In genomic region chr15:84135472-84135871, GRCm38 (mm10) we compare ENCODE assay signal across 9 mouse cellular contexts. TPM values are rescaled to one million over a fixed set of nuclear protein-coding genes. Genes with fewer than 3 reads are reported as not detected.
DNase-seq lines count a peak whose midpoint lies in the region; ATAC-seq and TF ChIP-seq lines count a peak whose summit lies in the region.
"Had no signal": no experiment of that assay in that cellular context is flagged by ENCODE, and none has a peak within 500 bp of the region (broad histone marks: within the 10 kb centered on the region; RNA-seq: fewer than 3 reads in every experiment).

No protein-coding gene starts in this region.

- peak; percentile 52 for TF ChIP-seq CTCF in heart, postnatal 0 days (IDR thresholded peaks at IDR 0.05; ENCODE audit: low read depth)
- TF ChIP-seq CTCF in thymus, adult 2 months (IDR thresholded peaks at IDR 0.05; ENCODE audit: borderline replicate concordance, control insufficient read depth, extremely low read depth, insufficient read depth, low read length, poor library complexity), result peak; percentile 20; the same call in 1 of the 2 replicates

- TF ChIP-seq POLR2A in thymus, adult 2 months (IDR thresholded peaks at IDR 0.05; ENCODE audit: control insufficient read depth, extremely low read depth, insufficient read depth, low read length, poor library complexity), result no peak

- H3K4me3 ChIP-seq in heart, postnatal 0 days (ENCODE audit: low read depth, low read length), result no peak overlapping the region
- H3K4me3 ChIP-seq in heart, embryonic 11.5 days (ENCODE audit: low read depth, low read length), result no peak overlapping the region
- H3K4me3 ChIP-seq in thymus, adult 2 months (ENCODE audit: control insufficient read depth, insufficient read depth, low read length), result no peak overlapping the region

- no peaks in the 10 kb centered on the region for H3K36me3 ChIP-seq in heart, postnatal 0 days (replicated peaks; ENCODE audit: control insufficient read depth, insufficient read depth, low read length)
- H3K36me3 ChIP-seq in heart, embryonic 11.5 days (ENCODE audit: control insufficient read depth, insufficient read depth, low read length), result no peaks in the 10 kb centered on the region
- H3K36me3 ChIP-seq in thymus, adult 2 months (ENCODE audit: control insufficient read depth, insufficient read depth, low read length), result no peaks in the 10 kb centered on the region

- H3K27ac ChIP-seq in heart, postnatal 0 days (ENCODE audit: low read depth), result no peak overlapping the region
- no peak overlapping the region for H3K27ac ChIP-seq in heart, embryonic 11.5 days (ENCODE audit: low read depth, low read length)
- no peak overlapping the region for H3K27ac ChIP-seq in thymus, adult 2 months (ENCODE audit: control insufficient read depth, insufficient read depth, low read length)

- no peaks in the 10 kb centered on the region for H3K9me3 ChIP-seq in heart, postnatal 0 days (replicated peaks; ENCODE audit: control insufficient read depth, low read length)
- peaks cover 2% of the 10 kb centered on the region; the same call in 1 of the 2 replicates for H3K9me3 ChIP-seq in heart, embryonic 11.5 days (replicated peaks; ENCODE audit: control insufficient read depth, low read length)

- WGBS in heart, postnatal 0 days, result 87% methylated on average over 5 of the region's 5 CpGs
- WGBS in heart, embryonic 11.5 days (ENCODE audit: insufficient replicate concordance), result 82% methylated on average over 5 of the region's 5 CpGs
- WGBS in thymus, adult 2 months, result 89% methylated on average over 5 of the region's 5 CpGs

- no peaks in the 10 kb centered on the region for H3K27me3 ChIP-seq in heart, postnatal 0 days (ENCODE audit: control insufficient read depth, insufficient read depth, low read length)
- no peaks in the 10 kb centered on the region for H3K27me3 ChIP-seq in heart, embryonic 11.5 days (ENCODE audit: control insufficient read depth, insufficient read depth, low read length)
- H3K27me3 ChIP-seq in thymus, adult 2 months (ENCODE audit: control insufficient read depth, insufficient read depth, low read length), result no peaks in the 10 kb centered on the region

- H3K4me1 ChIP-seq in heart, postnatal 0 days (ENCODE audit: control insufficient read depth, insufficient read depth), result peaks cover 17% of the 10 kb centered on the region
- no peaks in the 10 kb centered on the region for H3K4me1 ChIP-seq in heart, embryonic 11.5 days (ENCODE audit: control insufficient read depth, insufficient read depth, low read length)
- H3K4me1 ChIP-seq in thymus, adult 2 months (replicated peaks; ENCODE audit: control insufficient read depth, insufficient read depth, low read length), result no peaks in the 10 kb centered on the region

- no peak overlapping the region for H3K9ac ChIP-seq in heart, postnatal 0 days (replicated peaks; ENCODE audit: low read depth, low read length)
- H3K9ac ChIP-seq in heart, embryonic 11.5 days (ENCODE audit: low read depth, low read length), result no peak overlapping the region

- no peak for DNase-seq in heart, postnatal 0 days (ENCODE audit: low spot score)
- peak; percentile 56 for DNase-seq in thymus, adult 2 months
- no peak for DNase-seq in thymus, adult 18-20 months
- DNase-seq in retina, embryonic 14.5 days (ENCODE audit: low spot score), result peak; percentile 61
- no peak for DNase-seq in right cerebral cortex, postnatal 25 days
- DNase-seq in heart, adult 8-10 months (ENCODE audit: low spot score), result no peak

- no peak for ATAC-seq in heart, postnatal 0 days (ENCODE audit: insufficient read depth, low read depth)
- ATAC-seq in heart, embryonic 11.5 days (replicated peaks; ENCODE audit: insufficient number of reproducible peaks, low FRiP score, low TSS enrichment), result no peak
- 0 out of 2 replicates have a peak, but pooled peaks have one; percentile 65 for ATAC-seq in erythroblast, adult 5-6 weeks (replicated peaks; ENCODE audit: low FRiP score, poor library complexity, severe bottlenecking)

- TF ChIP-seq EP300 in heart, postnatal 0 days (IDR thresholded peaks at IDR 0.05; ENCODE audit: low read depth), result no peak

- H3K4me2 ChIP-seq in heart, postnatal 0 days (ENCODE audit: low read depth, low read length), result no peak overlapping the region
- no peak overlapping the region for H3K4me2 ChIP-seq in heart, embryonic 11.5 days

RNA-seq across cellular contexts. Expression of gene Pnpla5, which starts 12.5 kb away (rescaled TPM):
- total RNA-seq in heart, postnatal 0 days (2014; rRNA removed; ENCODE audit: low replicate concordance), result not detected in 2 replicates
- not detected in 2 replicates for polyA plus RNA-seq in heart, postnatal 0 days (2015; fragmentation: Nextera tagmentation; extraction: Ambion mirVana)
- polyA plus RNA-seq in heart, embryonic 11.5 days (2014; fragmentation: Nextera tagmentation; extraction: Ambion mirVana), result not detected in 2 replicates
- polyA plus RNA-seq in thymus, adult 2 months (2012; rRNA removed), result 0.08 and 0.13 TPM in 2 replicates
- total RNA-seq in erythroblast, adult 5-6 weeks (2015; ENCODE audit: low replicate concordance), result not detected in 2 replicates
- total RNA-seq in erythroblast, adult 5-6 weeks (2017; ENCODE audit: low replicate concordance), result not detected in 2 replicates
- total RNA-seq in heart, adult 8-10 months (2022), result not detected
- total RNA-seq: layer of hippocampus, postnatal 25 days had no signal

RNA-seq across cellular contexts. Expression of gene Sult4a1, which starts 29.9 kb away (rescaled TPM):
- total RNA-seq in heart, postnatal 0 days (2014; rRNA removed; ENCODE audit: low replicate concordance), result 0.46 TPM in 1 of 2 replicates, not detected in the other
- 0.18 and 0.29 TPM in 2 replicates for polyA plus RNA-seq in heart, postnatal 0 days (2015; fragmentation: Nextera tagmentation; extraction: Ambion mirVana)
- polyA plus RNA-seq in heart, embryonic 11.5 days (2014; fragmentation: Nextera tagmentation; extraction: Ambion mirVana), result 0.49 and 0.87 TPM in 2 replicates
- 0.11 and 0.22 TPM in 2 replicates for polyA plus RNA-seq in thymus, adult 2 months (2012; rRNA removed)
- not detected in 2 replicates for total RNA-seq in erythroblast, adult 5-6 weeks (2015; ENCODE audit: low replicate concordance)
- not detected in 2 replicates for total RNA-seq in erythroblast, adult 5-6 weeks (2017; ENCODE audit: low replicate concordance)
- total RNA-seq in heart, adult 8-10 months (2022), result under 1 TPM in 3 of 4 experiments, not detected in 1; 0.09 to 0.20 (median 0.11) TPM

RNA-seq across cellular contexts. Expression of gene Pnpla3, which starts 32.2 kb away (rescaled TPM):
- total RNA-seq in heart, postnatal 0 days (2014; rRNA removed; ENCODE audit: low replicate concordance), result not detected in 2 replicates
- polyA plus RNA-seq in heart, postnatal 0 days (2015; fragmentation: Nextera tagmentation; extraction: Ambion mirVana), result 0.32 and 0.48 TPM in 2 replicates
- 0.34 and 0.97 TPM in 2 replicates for polyA plus RNA-seq in heart, embryonic 11.5 days (2014; fragmentation: Nextera tagmentation; extraction: Ambion mirVana)
- 35.3 and 39.4 TPM in 2 replicates for polyA plus RNA-seq in thymus, adult 2 months (2012; rRNA removed)
- total RNA-seq in erythroblast, adult 5-6 weeks (2015; ENCODE audit: low replicate concordance), result not detected in 2 replicates
- total RNA-seq in erythroblast, adult 5-6 weeks (2017; ENCODE audit: low replicate concordance), result not detected in 2 replicates
- total RNA-seq in heart, adult 8-10 months (2022), result 1 to 10 TPM in 1 of 4 experiments, under 1 TPM in 3; 0.34 to 2.4 (median 0.57) TPM

RNA-seq across cellular contexts. Expression of gene Samm50, which starts 56.6 kb away (rescaled TPM):
- 34.1 and 42.4 TPM in 2 replicates for total RNA-seq in heart, postnatal 0 days (2014; rRNA removed; ENCODE audit: low replicate concordance)
- 201 and 207 TPM in 2 replicates for polyA plus RNA-seq in heart, postnatal 0 days (2015; fragmentation: Nextera tagmentation; extraction: Ambion mirVana)
- polyA plus RNA-seq in heart, embryonic 11.5 days (2014; fragmentation: Nextera tagmentation; extraction: Ambion mirVana), result 75.9 and 95.7 TPM in 2 replicates
- 14.5 and 15.2 TPM in 2 replicates for polyA plus RNA-seq in thymus, adult 2 months (2012; rRNA removed)
- 9.6 and 13.2 TPM in 2 replicates for total RNA-seq in erythroblast, adult 5-6 weeks (2015; ENCODE audit: low replicate concordance)
- total RNA-seq in erythroblast, adult 5-6 weeks (2017; ENCODE audit: low replicate concordance), result 7.0 and 18.7 TPM in 2 replicates
- 100 to 1,000 TPM; 257 to 301 (median 279) TPM for total RNA-seq in heart, adult 8-10 months (2022)

Comparison
In these comparisons a context has a peak if more than half of its experiments do, and no peak if none do; other contexts are left out.
1. DNase-seq: peak in thymus, adult 2 months (single experiment) and retina, embryonic 14.5 days (single experiment); none in heart, postnatal 0 days (single experiment), thymus, adult 18-20 months (0 of 2), right cerebral cortex, postnatal 25 days (single experiment) and heart, adult 8-10 months (single experiment).